Mouse (Mus musculus) CH12.LX (cell line): ENCODE data around the gene Ppp1r32. TPM values are rescaled to one million over a fixed set of nuclear protein-coding genes. Genes with fewer than 3 reads are reported as not detected.

ENCODE experiments used
- DNase-seq: peaks from one replicate; pipeline ENCODE4 v3.0.0-alpha.2; 2013; ENCODE audit errors: extremely low read depth
- H3K27ac ChIP-seq: 2 replicates; pipeline ENCODE4 v1.5.1; 2012; ENCODE audit warnings: low read depth, mild to moderate bottlenecking, control low read depth, moderate library complexity; ENCODE audit not compliant: insufficient read depth
- H3K27me3 ChIP-seq: replicated peaks from 2 replicates; pipeline ENCODE3; 2012; ENCODE audit warnings: inconsistent platforms
- H3K36me3 ChIP-seq, 2 experiments: replicated peaks in 1 of 2; 2 replicates each; pipeline versions ENCODE3 to v1.6.1; 2012; ENCODE audit warnings: inconsistent platforms in 1 of 2, low read length in 1 of 2, mild to moderate bottlenecking in 1 of 2, mixed read lengths in 1 of 2, moderate library complexity in 1 of 2; ENCODE audit not compliant: control insufficient read depth in 1 of 2, insufficient read depth in 1 of 2
- H3K4me1 ChIP-seq, 2 experiments: 2 replicates each; pipeline ENCODE4 v1.6.1; 2012; ENCODE audit warnings: inconsistent platforms in 1 of 2, moderate library complexity in 1 of 2; ENCODE audit not compliant: insufficient read depth in 2 of 2, control insufficient read depth in 1 of 2
- H3K4me2 ChIP-seq: 2 replicates; pipeline ENCODE4 v1.6.1; 2012; ENCODE audit warnings: low read depth, mild to moderate bottlenecking, control low read depth; ENCODE audit not compliant: poor library complexity, insufficient read depth, severe bottlenecking
- H3K4me3 ChIP-seq, 3 experiments: fragments of 150-350 bp in 1 of 3; sonication (generic) in 1 of 3; replicated peaks in 1 of 3; 2 replicates each; pipeline versions ENCODE3 to v1.5.1; 2011 to 2012; ENCODE audit warnings: low read depth in 2 of 3, low read length in 2 of 3, mild to moderate bottlenecking in 2 of 3, moderate library complexity in 2 of 3, control low read depth in 1 of 3, improper control_type of control experiment in 1 of 3, inconsistent platforms in 1 of 3, mixed read lengths in 1 of 3; ENCODE audit not compliant: poor library complexity in 1 of 3
- H3K79me2 ChIP-seq: replicated peaks from 2 replicates; pipeline ENCODE4 v1.6.1; 2012; ENCODE audit warnings: mild to moderate bottlenecking, moderate library complexity; ENCODE audit not compliant: control insufficient read depth, poor library complexity, insufficient read depth, severe bottlenecking; ENCODE audit errors: extremely low read depth
- H3K9ac ChIP-seq: 2 replicates; pipeline ENCODE4 v1.6.1; 2012; ENCODE audit warnings: low read depth, mild to moderate bottlenecking, control low read depth, moderate library complexity; ENCODE audit not compliant: insufficient read depth
- H3K9me3 ChIP-seq: replicated peaks from 2 replicates; pipeline ENCODE3; 2012; ENCODE audit warnings: low read length, inconsistent platforms, mixed read lengths
- CTCF ChIP-seq, 2 experiments: IDR thresholded peaks in 1 of 2; conservative IDR thresholded peaks in 1 of 2; 2 replicates each; pipeline ENCODE4 v1.5.1; 2011 to 2012; ENCODE audit warnings: low read depth in 2 of 2, low read length in 2 of 2, improper control_type of control experiment in 1 of 2, inconsistent platforms in 1 of 2, mild to moderate bottlenecking in 1 of 2, moderate library complexity in 1 of 2
- ELF1 ChIP-seq: IDR thresholded peaks from 2 replicates; pipeline ENCODE4 v1.6.1; 2014; ENCODE audit warnings: low read depth, mild to moderate bottlenecking, inconsistent platforms, low read length, improper control_type of control experiment
- ETS1 ChIP-seq: conservative IDR thresholded peaks from 2 replicates; pipeline ENCODE4 v1.6.1; 2012; ENCODE audit warnings: low read depth, mild to moderate bottlenecking, inconsistent platforms, low read length, improper control_type of control experiment, moderate library complexity
- GABPA ChIP-seq: IDR thresholded peaks from 2 replicates; pipeline ENCODE4 v1.6.1; 2012; ENCODE audit warnings: low read depth, low read length, improper control_type of control experiment, inconsistent platforms; ENCODE audit not compliant: insufficient replicate concordance
- IRF4 ChIP-seq: IDR thresholded peaks from 2 replicates; pipeline ENCODE4 v1.6.1; 2014; ENCODE audit warnings: low read depth, mild to moderate bottlenecking, inconsistent platforms, low read length, improper control_type of control experiment
- JUN ChIP-seq: IDR thresholded peaks from 2 replicates; pipeline ENCODE4 v1.6.1; 2011; ENCODE audit warnings: low read depth, mild to moderate bottlenecking, low read length, improper control_type of control experiment, moderate library complexity; ENCODE audit not compliant: insufficient read depth
- KAT2A ChIP-seq: IDR thresholded peaks from 2 replicates; pipeline ENCODE4 v1.6.1; 2012; ENCODE audit warnings: low read length, improper control_type of control experiment, inconsistent platforms; ENCODE audit not compliant: insufficient replicate concordance
- MAFK ChIP-seq: IDR thresholded peaks from 2 replicates; pipeline ENCODE4 v1.6.1; 2011; ENCODE audit warnings: low read length, improper control_type of control experiment; ENCODE audit not compliant: insufficient replicate concordance
- MEF2A ChIP-seq: IDR thresholded peaks from 2 replicates; pipeline ENCODE4 v1.6.1; 2014; ENCODE audit warnings: low read depth, mild to moderate bottlenecking, inconsistent platforms, low read length, improper control_type of control experiment, borderline replicate concordance
- MXI1 ChIP-seq: IDR thresholded peaks from 2 replicates; pipeline ENCODE4 v1.6.1; 2011; ENCODE audit warnings: mild to moderate bottlenecking, low read depth, low read length, improper control_type of control experiment
- MYC ChIP-seq: IDR thresholded peaks from 2 replicates; pipeline ENCODE4 v1.6.1; 2011; ENCODE audit warnings: low read depth, mild to moderate bottlenecking, improper control_type of control experiment, low read length
- NELFE ChIP-seq: IDR thresholded peaks from 2 replicates; pipeline ENCODE4 v1.6.1; 2011; ENCODE audit warnings: low read depth, low read length, improper control_type of control experiment
- POLR2A ChIP-seq: IDR thresholded peaks from 2 replicates; pipeline ENCODE4 v1.6.1; 2011; ENCODE audit warnings: low read depth, mild to moderate bottlenecking, improper control_type of control experiment, low read length
- RAD21 ChIP-seq: IDR thresholded peaks from 2 replicates; pipeline ENCODE4 v1.6.1; 2011; ENCODE audit warnings: low read depth, mild to moderate bottlenecking, low read length, improper control_type of control experiment, moderate library complexity
- SMC3 ChIP-seq: IDR thresholded peaks from 2 replicates; pipeline ENCODE4 v1.6.1; 2011; ENCODE audit warnings: low read depth, low read length, improper control_type of control experiment
- USF1 ChIP-seq: IDR thresholded peaks from 2 replicates; pipeline ENCODE4 v1.6.1; 2014; ENCODE audit warnings: low read depth, mild to moderate bottlenecking, inconsistent platforms, low read length, improper control_type of control experiment
- USF2 ChIP-seq: conservative IDR thresholded peaks from 2 replicates; pipeline ENCODE4 v1.6.1; 2011; ENCODE audit warnings: low read depth, low read length, improper control_type of control experiment
- ZMIZ1 ChIP-seq: IDR thresholded peaks from 2 replicates; pipeline ENCODE4 v1.6.1; 2012; ENCODE audit warnings: low read depth, mild to moderate bottlenecking, inconsistent platforms, low read length, improper control_type of control experiment
- ZNF384 ChIP-seq: IDR thresholded peaks from 2 replicates; pipeline ENCODE4 v1.6.1; 2012; ENCODE audit warnings: low read depth, low read length, improper control_type of control experiment, inconsistent platforms
- dilution Hi-C: fragments of 300-500 bp; cut with MboI; formaldehyde crosslinking; loops from 2 replicates; pipeline ENCODE4 v1.14.3; 2020; ENCODE audit warnings: low sequenced_read_pairs; ENCODE audit not compliant: extremely low pct_unique_long_range_greater_than_20kb, extremely low pct_ligation_motif_present
- in situ Hi-C: fragments of 300-500 bp; cut with MboI; formaldehyde crosslinking; loops from 3 replicates; pipeline ENCODE4 v1.14.3; 2019; ENCODE audit warnings: low sequenced_read_pairs, low pct_ligation_motif_present, low pct_unique_long_range_greater_than_20kb, mixed read lengths
- polyA plus RNA-seq: library from polyadenylated mRNA; unstranded; fragments of >175 nt; gene quantifications from 2 replicates; pipeline ENCODE4 v1.2.1, GENCODE M21; 2012; ENCODE audit warnings: low read depth; ENCODE audit not compliant: insufficient read length
- total RNA-seq, 2 experiments: library from RNA; depleted of rRNA; stranded (reverse); fragments of 300-350 nt in 1 of 2; fragments of >200 nt in 1 of 2; gene quantifications; 2 replicates each; pipeline ENCODE4 v1.2.3; 2012 to 2014

Gene Ppp1r32
- total and polyA plus RNA-seq, 3 experiments: 0.49 TPM; not detected in 2

- Histone ChIP-seq H3K27ac (no peak overlapping the region), H3K4me1 (peaks cover 7 to 64% of the 10 kb centered on the region in 2 experiments), H3K9me3 (no peaks in the 10 kb centered on the region), H3K9ac (no peak overlapping the region), H3K4me3 (no peak overlapping the region), H3K4me2 (no peak overlapping the region), H3K79me2 (peaks cover 37% of the 10 kb centered on the region), H3K36me3 (peaks cover 20 to 32% of the 10 kb centered on the region in 2 experiments), H3K27me3 (no peaks in the 10 kb centered on the region)
- dilution Hi-C loops: no loop called here
- DNase-seq: peak; percentile 44
- TF ChIP-seq KAT2A (no peak), USF1 (no peak), CTCF (conservative IDR thresholded peaks at IDR 0.05 in 1 of 2, IDR thresholded peaks at IDR 0.05 in 1 of 2; ENCODE audit: low read depth in 2 of 2, low read length in 2 of 2) (peak; percentile 24 to 84; a peak in 3 of 4 replicates), ZNF384 (0 out of 2 replicates have a peak, but pooled peaks have one; percentile 38), SMC3 (peak; percentile 27; the same call in 1 of the 2 replicates), NELFE (no peak), MYC (0 out of 2 replicates have a peak, but pooled peaks have one; percentile 34)
- in situ Hi-C loops: no loop called here
These were observed 37.6 kb upstream of the Ppp1r32 start for GRCm38 (mm10) chr19:10520355-10520754.

- TF ChIP-seq NELFE: no peak
- TF ChIP-seq MXI1: no peak
- no peak for TF ChIP-seq MYC
- no peak for TF ChIP-seq ZMIZ1
- TF ChIP-seq, all 38 proteins: peak for 0
- Histone ChIP-seq H3K27ac (no peak overlapping the region), H3K4me1 (peaks cover 6 to 18% of the 10 kb centered on the region in 2 experiments; a peak in 3 of 4 replicates), H3K4me3 (no peak overlapping the region), H3K36me3 (peaks cover 35 to 74% of the 10 kb centered on the region in 2 experiments), H3K9ac (no peak overlapping the region), H3K79me2 (no peaks in the 10 kb centered on the region; the same call in 1 of the 2 replicates), H3K4me2 (no peak overlapping the region), H3K27me3 (no peaks in the 10 kb centered on the region), H3K9me3 (no peaks in the 10 kb centered on the region)
- in situ Hi-C loops: no loop called here
- no peak for DNase-seq
- dilution Hi-C loops: no loop called here
These were observed 28.1 kb upstream of the Ppp1r32 start for GRCm38 (mm10) chr19:10510759-10511330.

- Histone ChIP-seq H3K27me3 (no peaks in the 10 kb centered on the region), H3K4me3 (no peak overlapping the region), H3K4me1 (peaks cover 2 to 7% of the 10 kb centered on the region in 2 experiments; a peak in 2 of 4 replicates), H3K79me2 (no peaks in the 10 kb centered on the region), H3K9ac (no peak overlapping the region), H3K9me3 (no peaks in the 10 kb centered on the region), H3K27ac (no peak overlapping the region), H3K36me3 (peaks cover 55 to 92% of the 10 kb centered on the region in 2 experiments), H3K4me2 (no peak overlapping the region)
- dilution Hi-C loops (no loop called here), in situ Hi-C loops (no loop called here)
- no peak for TF ChIP-seq IRF4
- peak; percentile 85 to 95 for TF ChIP-seq CTCF (conservative IDR thresholded peaks at IDR 0.05 in 1 of 2, IDR thresholded peaks at IDR 0.05 in 1 of 2; ENCODE audit: low read depth in 2 of 2, low read length in 2 of 2)
- peak; percentile 70 for TF ChIP-seq SMC3
- peak; percentile 62 for TF ChIP-seq ELF1
- TF ChIP-seq MEF2A: no peak
- no peak for TF ChIP-seq USF2
- TF ChIP-seq ETS1: no peak
- no peak for TF ChIP-seq POLR2A
- no peak for TF ChIP-seq GABPA
- peak; percentile 42 for TF ChIP-seq RAD21
- TF ChIP-seq MAFK: peak; percentile 66; the same call in 1 of the 2 replicates
- no peak for TF ChIP-seq JUN
- no peak for TF ChIP-seq KAT2A
- peak; percentile 60 for DNase-seq
These were observed 19.8 kb upstream of the Ppp1r32 start for GRCm38 (mm10) chr19:10502571-10502970.
